Mouse (Mus musculus): ENCODE measurements around the gene Dctn2. TPM values are rescaled to one million over a fixed set of nuclear protein-coding genes. Genes with fewer than 3 reads are reported as not detected.

Gene Dctn2
- polyA plus RNA-seq, 1 experiment from 2014 or later, result 358 TPM

GRCm38 (mm10) chr10:127269884-127270283 is 3.7 kb downstream of the Dctn2 start:
- H3K4me2 ChIP-seq (ENCODE audit: low read length), result no peak overlapping the region
- H3K27me3 ChIP-seq (replicated peaks; ENCODE audit: control insufficient read depth, insufficient read depth, low read length), result no peaks in the 10 kb centered on the region
- peaks cover 27% of the 10 kb centered on the region for H3K4me1 ChIP-seq (ENCODE audit: control insufficient read depth, insufficient read depth, low read depth, low read length)
- no peak overlapping the region for H3K9ac ChIP-seq (ENCODE audit: low read depth, low read length)
- WGBS, result 67% methylated on average over 4 of the region's 4 CpGs
- H3K36me3 ChIP-seq (ENCODE audit: control insufficient read depth, insufficient read depth, low read length), result peaks cover 25% of the 10 kb centered on the region
- H3K4me3 ChIP-seq (ENCODE audit: low read length), result no peak overlapping the region
- no peak overlapping the region for H3K27ac ChIP-seq (ENCODE audit: low read depth, low read length)
- no peak for ATAC-seq
- H3K9me3 ChIP-seq (ENCODE audit: control insufficient read depth, low read length), result no peaks in the 10 kb centered on the region

- no peaks in the 10 kb centered on the region for H3K9me3 ChIP-seq (ENCODE audit: control insufficient read depth, low read length)
- H3K27me3 ChIP-seq (replicated peaks; ENCODE audit: control insufficient read depth, insufficient read depth, low read length), result no peaks in the 10 kb centered on the region
- no peak for ATAC-seq
- H3K36me3 ChIP-seq (ENCODE audit: control insufficient read depth, insufficient read depth, low read length), result peaks cover 35% of the 10 kb centered on the region
- H3K27ac ChIP-seq (ENCODE audit: low read depth, low read length), result no peak overlapping the region
- H3K4me2 ChIP-seq (ENCODE audit: low read length), result no peak overlapping the region
- 91% methylated on average over 5 of the region's 5 CpGs for WGBS
- H3K4me3 ChIP-seq (ENCODE audit: low read length), result no peak overlapping the region
- no peak overlapping the region for H3K9ac ChIP-seq (ENCODE audit: low read depth, low read length)
- peaks cover 21% of the 10 kb centered on the region for H3K4me1 ChIP-seq (ENCODE audit: control insufficient read depth, insufficient read depth, low read depth, low read length)
These were observed 6.2 kb downstream of the Dctn2 start for GRCm38 (mm10) chr10:127272371-127272770.

GRCm38 (mm10) chr10:127274261-127275022 is 8.3 kb downstream of the Dctn2 start:
- H3K36me3 ChIP-seq (ENCODE audit: control insufficient read depth, insufficient read depth, low read length), result peaks cover 40% of the 10 kb centered on the region
- no peaks in the 10 kb centered on the region for H3K27me3 ChIP-seq (replicated peaks; ENCODE audit: control insufficient read depth, insufficient read depth, low read length)
- 92% methylated on average over 11 of the region's 11 CpGs for WGBS

GRCm38 (mm10) chr10:127279730-127280129 is 13.6 kb downstream of the Dctn2 start:
- Histone ChIP-seq H3K36me3 (ENCODE audit: control insufficient read depth, insufficient read depth, low read length) (peaks cover 58% of the 10 kb centered on the region), H3K27ac (ENCODE audit: low read depth, low read length) (no peak overlapping the region), H3K27me3 (replicated peaks; ENCODE audit: control insufficient read depth, insufficient read depth, low read length) (no peaks in the 10 kb centered on the region), H3K9me3 (ENCODE audit: control insufficient read depth, low read length) (no peaks in the 10 kb centered on the region), H3K4me2 (ENCODE audit: low read length) (no peak overlapping the region), H3K4me1 (ENCODE audit: control insufficient read depth, insufficient read depth, low read depth, low read length) (no peaks in the 10 kb centered on the region), H3K4me3 (ENCODE audit: low read length) (no peak overlapping the region), H3K9ac (ENCODE audit: low read depth, low read length) (no peak overlapping the region)
- 80% methylated on average over 1 of the region's 2 CpGs for WGBS
- no peak for ATAC-seq

More at GRCm38 (mm10) chr10:127274261-127275022, 8.3 kb downstream of the Dctn2 start:
- Histone ChIP-seq H3K9me3 (ENCODE audit: control insufficient read depth, low read length) (no peaks in the 10 kb centered on the region), H3K4me2 (ENCODE audit: low read length) (no peak overlapping the region), H3K4me3 (ENCODE audit: low read length) (no peak overlapping the region), H3K4me1 (ENCODE audit: control insufficient read depth, insufficient read depth, low read depth, low read length) (peaks cover 6% of the 10 kb centered on the region), H3K9ac (ENCODE audit: low read depth, low read length) (no peak overlapping the region), H3K27ac (ENCODE audit: low read depth, low read length) (no peak overlapping the region)
- ATAC-seq, result no peak

GRCm38 (mm10) chr10:127281316-127281715 is 15.1 kb downstream of the Dctn2 start:
- 81% methylated on average over 8 of the region's 8 CpGs for WGBS
- Histone ChIP-seq H3K27me3 (replicated peaks; ENCODE audit: control insufficient read depth, insufficient read depth, low read length) (no peaks in the 10 kb centered on the region), H3K4me1 (ENCODE audit: control insufficient read depth, insufficient read depth, low read depth, low read length) (peaks cover 8% of the 10 kb centered on the region), H3K9ac (ENCODE audit: low read depth, low read length) (no peak overlapping the region), H3K36me3 (ENCODE audit: control insufficient read depth, insufficient read depth, low read length) (peaks cover 64% of the 10 kb centered on the region), H3K9me3 (ENCODE audit: control insufficient read depth, low read length) (no peaks in the 10 kb centered on the region), H3K4me2 (ENCODE audit: low read length) (no peak overlapping the region), H3K4me3 (ENCODE audit: low read length) (no peak overlapping the region), H3K27ac (ENCODE audit: low read depth, low read length) (0 out of 2 replicates have a peak overlapping the region, but pooled peaks have one; percentile 2)
- ATAC-seq, result no peak

GRCm38 (mm10) chr10:127282620-127283215 is 16.6 kb downstream of the Dctn2 start:
- H3K27ac ChIP-seq (ENCODE audit: low read depth, low read length), result no peak overlapping the region
- WGBS, result 83% methylated on average over 13 of the region's 13 CpGs
- no peaks in the 10 kb centered on the region for H3K9me3 ChIP-seq (ENCODE audit: control insufficient read depth, low read length)
- no peaks in the 10 kb centered on the region for H3K27me3 ChIP-seq (replicated peaks; ENCODE audit: control insufficient read depth, insufficient read depth, low read length)
- ATAC-seq, result no peak
- no peak overlapping the region for H3K9ac ChIP-seq (ENCODE audit: low read depth, low read length)
- no peak overlapping the region for H3K4me2 ChIP-seq (ENCODE audit: low read length)
- peaks cover 22% of the 10 kb centered on the region for H3K4me1 ChIP-seq (ENCODE audit: control insufficient read depth, insufficient read depth, low read depth, low read length)
- peaks cover 56% of the 10 kb centered on the region for H3K36me3 ChIP-seq (ENCODE audit: control insufficient read depth, insufficient read depth, low read length)
- H3K4me3 ChIP-seq (ENCODE audit: low read length), result no peak overlapping the region

GRCm38 (mm10) chr10:127284105-127284622 is 18.0 kb downstream of the Dctn2 start:
- Histone ChIP-seq H3K9me3 (ENCODE audit: control insufficient read depth, low read length) (no peaks in the 10 kb centered on the region), H3K27ac (ENCODE audit: low read depth, low read length) (no peak overlapping the region), H3K27me3 (replicated peaks; ENCODE audit: control insufficient read depth, insufficient read depth, low read length) (no peaks in the 10 kb centered on the region), H3K4me3 (ENCODE audit: low read length) (no peak overlapping the region), H3K9ac (ENCODE audit: low read depth, low read length) (no peak overlapping the region), H3K4me1 (ENCODE audit: control insufficient read depth, insufficient read depth, low read depth, low read length) (peaks cover 25% of the 10 kb centered on the region), H3K36me3 (ENCODE audit: control insufficient read depth, insufficient read depth, low read length) (peaks cover 45% of the 10 kb centered on the region), H3K4me2 (ENCODE audit: low read length) (no peak overlapping the region)
- 89% methylated on average over 7 of the region's 7 CpGs for WGBS
- no peak for ATAC-seq

- 78% methylated on average over 11 of the region's 11 CpGs for WGBS
- Histone ChIP-seq H3K4me1 (ENCODE audit: control insufficient read depth, insufficient read depth, low read depth, low read length) (peaks cover 29% of the 10 kb centered on the region), H3K27ac (ENCODE audit: low read depth, low read length) (no peak overlapping the region), H3K36me3 (ENCODE audit: control insufficient read depth, insufficient read depth, low read length) (peaks cover 45% of the 10 kb centered on the region), H3K27me3 (replicated peaks; ENCODE audit: control insufficient read depth, insufficient read depth, low read length) (no peaks in the 10 kb centered on the region), H3K4me3 (ENCODE audit: low read length) (no peak overlapping the region), H3K9me3 (ENCODE audit: control insufficient read depth, low read length) (no peaks in the 10 kb centered on the region), H3K4me2 (ENCODE audit: low read length) (no peak overlapping the region), H3K9ac (ENCODE audit: low read depth, low read length) (no peak overlapping the region)
- no peak for ATAC-seq
These were observed 18.7 kb downstream of the Dctn2 start for GRCm38 (mm10) chr10:127284724-127285500.

- Histone ChIP-seq H3K4me1 (ENCODE audit: control insufficient read depth, insufficient read depth, low read depth, low read length) (peaks cover 31% of the 10 kb centered on the region), H3K4me3 (ENCODE audit: low read length) (no peak overlapping the region), H3K27me3 (replicated peaks; ENCODE audit: control insufficient read depth, insufficient read depth, low read length) (no peaks in the 10 kb centered on the region), H3K4me2 (ENCODE audit: low read length) (no peak overlapping the region), H3K9ac (ENCODE audit: low read depth, low read length) (peak overlapping the region; percentile 27; the same call in 1 of the 2 replicates), H3K36me3 (ENCODE audit: control insufficient read depth, insufficient read depth, low read length) (peaks cover 44% of the 10 kb centered on the region), H3K9me3 (ENCODE audit: control insufficient read depth, low read length) (no peaks in the 10 kb centered on the region), H3K27ac (ENCODE audit: low read depth, low read length) (no peak overlapping the region)
- no peak for ATAC-seq
- 63% methylated on average over 7 of the region's 13 CpGs for WGBS
These were observed 19.5 kb downstream of the Dctn2 start for GRCm38 (mm10) chr10:127285644-127286043.
